Mouse (Mus musculus): ENCODE data around the gene Acly. TPM values are rescaled to one million over a fixed set of nuclear protein-coding genes. Genes with fewer than 3 reads are reported as not detected.

The Acly gene
- polyA plus RNA-seq, 1 experiment: 94.6 TPM

DNA sequence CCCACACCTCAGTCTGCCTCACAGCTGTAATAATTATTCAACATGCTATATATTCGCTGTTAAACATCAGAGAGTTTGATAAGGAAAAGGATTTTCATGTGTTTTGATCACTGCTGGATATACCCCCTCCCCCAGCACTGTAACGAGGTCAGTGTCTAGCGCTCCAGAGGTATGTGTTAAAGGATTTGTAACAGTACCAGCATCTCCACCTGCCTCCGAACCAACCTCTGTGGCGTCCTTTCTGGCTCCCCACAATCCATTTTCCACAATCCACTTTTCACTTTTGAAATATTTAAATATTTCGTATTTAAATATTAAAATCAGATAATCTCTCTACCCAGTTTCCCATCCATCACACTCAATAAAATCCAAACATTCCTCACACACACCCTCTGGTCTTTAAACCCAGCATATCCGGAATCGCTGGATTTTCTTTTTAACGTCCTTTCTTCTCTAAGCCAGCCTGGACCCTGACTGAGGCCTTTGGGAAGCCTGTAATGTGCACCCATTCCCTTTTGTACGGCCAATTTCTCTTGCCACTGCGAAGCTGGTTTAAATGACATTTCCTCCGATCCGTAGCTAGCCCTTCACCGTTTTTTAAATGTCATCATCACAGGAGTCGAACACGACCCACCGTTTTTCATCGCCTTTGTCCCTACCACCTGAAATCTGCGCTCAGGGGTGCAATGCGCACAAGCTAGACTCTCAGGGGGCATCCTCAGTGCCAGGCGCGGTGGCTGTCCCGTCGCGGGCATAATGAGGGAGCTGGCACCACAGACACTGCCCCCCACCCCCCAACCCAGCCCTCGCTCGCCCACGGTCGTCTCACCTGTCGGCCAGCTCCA, 56.2 kb downstream of the Acly start:
- H3K4me1 ChIP-seq (ENCODE audit: control insufficient read depth, insufficient read depth, low read length): peaks cover 5% of the 10 kb centered on the region; the same call in 1 of the 2 replicates
- H3K27ac ChIP-seq (ENCODE audit: insufficient read depth, low read length): no peak overlapping the region
- peak overlapping the region; percentile 96 for H3K4me3 ChIP-seq (ENCODE audit: insufficient read depth, low read length)
- TF ChIP-seq CTCF (IDR thresholded peaks at IDR 0.05; ENCODE audit: extremely low read depth, insufficient read depth, low read length): no peak
- TF ChIP-seq POLR2A (IDR thresholded peaks at IDR 0.05; ENCODE audit: extremely low read depth, insufficient read depth, low read length): no peak

- no peak for TF ChIP-seq CTCF (IDR thresholded peaks at IDR 0.05; ENCODE audit: extremely low read depth, insufficient read depth, low read length)
- no peak for TF ChIP-seq POLR2A (IDR thresholded peaks at IDR 0.05; ENCODE audit: extremely low read depth, insufficient read depth, low read length)
Observed at GRCm38 (mm10) chr11:100465833-100466232, 62.0 kb downstream of the Acly start.

GRCm38 (mm10) chr11:100465229-100465792, 62.5 kb downstream of the Acly start:
- Histone ChIP-seq H3K4me3 (ENCODE audit: insufficient read depth, low read length) (no peak overlapping the region), H3K27ac (ENCODE audit: insufficient read depth, low read length) (no peak overlapping the region), H3K4me1 (ENCODE audit: control insufficient read depth, insufficient read depth, low read length) (peaks cover 11% of the 10 kb centered on the region)
- no peak for TF ChIP-seq POLR2A (IDR thresholded peaks at IDR 0.05; ENCODE audit: extremely low read depth, insufficient read depth, low read length)
- TF ChIP-seq CTCF (IDR thresholded peaks at IDR 0.05; ENCODE audit: extremely low read depth, insufficient read depth, low read length): no peak

More at GRCm38 (mm10) chr11:100465833-100466232, 62.0 kb downstream of the Acly start:
- H3K4me1 ChIP-seq (ENCODE audit: control insufficient read depth, insufficient read depth, low read length): peaks cover 11% of the 10 kb centered on the region
- no peak overlapping the region for H3K27ac ChIP-seq (ENCODE audit: insufficient read depth, low read length)
- no peak overlapping the region for H3K4me3 ChIP-seq (ENCODE audit: insufficient read depth, low read length)

GRCm38 (mm10) chr11:100462699-100463098, 65.1 kb downstream of the Acly start:
- Histone ChIP-seq H3K4me1 (ENCODE audit: control insufficient read depth, insufficient read depth, low read length) (peaks cover 8% of the 10 kb centered on the region), H3K4me3 (ENCODE audit: insufficient read depth, low read length) (no peak overlapping the region), H3K27ac (ENCODE audit: insufficient read depth, low read length) (no peak overlapping the region)
- no peak for TF ChIP-seq CTCF (IDR thresholded peaks at IDR 0.05; ENCODE audit: extremely low read depth, insufficient read depth, low read length)
- TF ChIP-seq POLR2A (IDR thresholded peaks at IDR 0.05; ENCODE audit: extremely low read depth, insufficient read depth, low read length): no peak

DNA sequence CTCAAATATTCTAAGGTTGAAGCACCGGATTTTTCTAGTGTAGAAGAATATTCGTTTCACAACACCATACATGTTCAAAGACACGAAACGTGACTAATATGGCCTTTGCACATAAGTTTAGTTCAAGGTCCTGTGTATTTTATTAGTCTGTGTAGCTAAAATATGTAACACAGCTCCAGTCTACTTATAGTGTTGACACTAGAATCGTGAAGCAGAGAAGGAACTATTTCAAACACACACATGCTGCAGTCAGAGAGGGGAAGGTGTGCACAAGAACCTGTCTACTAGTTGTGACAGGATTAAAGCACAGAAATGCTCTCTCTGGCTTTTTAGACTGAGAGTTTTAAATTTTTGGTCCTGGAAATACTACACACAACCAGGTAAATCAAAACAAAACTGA, 70.1 kb downstream of the Acly start:
- Histone ChIP-seq H3K4me3 (ENCODE audit: insufficient read depth, low read length) (no peak overlapping the region), H3K27ac (ENCODE audit: insufficient read depth, low read length) (no peak overlapping the region), H3K4me1 (ENCODE audit: control insufficient read depth, insufficient read depth, low read length) (peaks cover 4% of the 10 kb centered on the region; the same call in 1 of the 2 replicates)
- no peak for TF ChIP-seq CTCF (IDR thresholded peaks at IDR 0.05; ENCODE audit: extremely low read depth, insufficient read depth, low read length)
- TF ChIP-seq POLR2A (IDR thresholded peaks at IDR 0.05; ENCODE audit: extremely low read depth, insufficient read depth, low read length): no peak

GRCm38 (mm10) chr11:100457247-100457646, 70.6 kb downstream of the Acly start:
- peaks cover 4% of the 10 kb centered on the region; the same call in 1 of the 2 replicates for H3K4me1 ChIP-seq (ENCODE audit: control insufficient read depth, insufficient read depth, low read length)
- no peak overlapping the region for H3K27ac ChIP-seq (ENCODE audit: insufficient read depth, low read length)
- no peak overlapping the region for H3K4me3 ChIP-seq (ENCODE audit: insufficient read depth, low read length)
- TF ChIP-seq CTCF (IDR thresholded peaks at IDR 0.05; ENCODE audit: extremely low read depth, insufficient read depth, low read length) (no peak), POLR2A (IDR thresholded peaks at IDR 0.05; ENCODE audit: extremely low read depth, insufficient read depth, low read length) (no peak)

- TF ChIP-seq CTCF (IDR thresholded peaks at IDR 0.05; ENCODE audit: extremely low read depth, insufficient read depth, low read length) (no peak), POLR2A (IDR thresholded peaks at IDR 0.05; ENCODE audit: extremely low read depth, insufficient read depth, low read length) (no peak)
- Histone ChIP-seq H3K4me3 (ENCODE audit: insufficient read depth, low read length) (no peak overlapping the region), H3K27ac (ENCODE audit: insufficient read depth, low read length) (no peak overlapping the region), H3K4me1 (ENCODE audit: control insufficient read depth, insufficient read depth, low read length) (peaks cover 4% of the 10 kb centered on the region; the same call in 1 of the 2 replicates)
Observed at GRCm38 (mm10) chr11:100442625-100443024, 85.2 kb downstream of the Acly start.

DNA sequence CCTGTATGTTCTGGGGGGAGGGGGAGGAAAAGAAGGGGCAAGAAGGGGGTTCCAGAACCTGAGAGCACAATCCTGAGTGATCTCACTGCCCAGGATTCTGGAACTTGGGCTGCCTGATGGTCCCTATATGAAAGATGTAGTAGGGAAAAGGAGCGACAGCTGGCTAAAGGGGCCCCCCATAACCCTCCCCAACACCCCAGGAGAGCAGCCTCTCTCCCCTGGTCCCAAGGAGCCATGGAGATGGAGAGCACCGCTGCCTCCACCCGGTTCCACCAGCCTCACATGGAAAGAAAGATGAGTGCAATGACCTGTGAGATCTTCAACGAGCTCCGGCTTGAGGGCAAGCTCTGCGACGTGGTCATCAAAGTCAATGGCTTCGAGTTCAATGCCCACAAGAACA, 86.0 kb downstream of the Acly start, which contains the start of the genes Nt5c3b and Klhl10:
Nt5c3b (minus strand) TSS at position 12 of the 400 bp plus-strand sequence.
Klhl10 (plus strand) TSS at position 121 of the 400 bp plus-strand sequence.
- Histone ChIP-seq H3K4me3 (ENCODE audit: insufficient read depth, low read length) (peak within 1 kb of the TSS; percentile 78), H3K27ac (ENCODE audit: insufficient read depth, low read length) (peak within 1 kb of the TSS; percentile 67; the same call in 1 of the 2 replicates), H3K4me1 (ENCODE audit: control insufficient read depth, insufficient read depth, low read length) (peaks cover 4% of the 10 kb centered on the region; the same call in 1 of the 2 replicates)
- TF ChIP-seq CTCF (IDR thresholded peaks at IDR 0.05; ENCODE audit: extremely low read depth, insufficient read depth, low read length) (no peak), POLR2A (IDR thresholded peaks at IDR 0.05; ENCODE audit: extremely low read depth, insufficient read depth, low read length) (no peak)

- TF ChIP-seq POLR2A (IDR thresholded peaks at IDR 0.05; ENCODE audit: extremely low read depth, insufficient read depth, low read length) (peak; percentile 92), CTCF (IDR thresholded peaks at IDR 0.05; ENCODE audit: extremely low read depth, insufficient read depth, low read length) (no peak)
- H3K27ac ChIP-seq (ENCODE audit: insufficient read depth, low read length): peak overlapping the region; percentile 67; the same call in 1 of the 2 replicates
- H3K4me1 ChIP-seq (ENCODE audit: control insufficient read depth, insufficient read depth, low read length): peaks cover 4% of the 10 kb centered on the region; the same call in 1 of the 2 replicates
- peak overlapping the region; percentile 78 for H3K4me3 ChIP-seq (ENCODE audit: insufficient read depth, low read length)
Observed at GRCm38 (mm10) chr11:100440691-100441522, 86.9 kb downstream of the Acly start.
